Mouse (Mus musculus) forebrain, embryonic 14.5 days (tissue): ENCODE measurements around the gene Adarb1. TPM values are rescaled to one million over a fixed set of nuclear protein-coding genes. Genes with fewer than 3 reads are reported as not detected.

ENCODE experiments used
- ATAC-seq: fragments of 200-750 bp; cut with Nextera tagmentation; 2 replicates; pipeline ENCODE4 v1.8.0; 2017; ENCODE audit warnings: mild to moderate bottlenecking, moderate library complexity
- DNase-seq: peaks from one replicate; pipeline ENCODE4 v3.0.0-alpha.2; 2015; ENCODE audit warnings: low spot score
- H3K27ac ChIP-seq: fragments of 300-500 bp; sonication (generic); 2 replicates; pipeline ENCODE4 v1.5.1; 2014; ENCODE audit warnings: low read depth, mild to moderate bottlenecking, control low read depth, low read length, moderate library complexity
- H3K27me3 ChIP-seq: fragments of 300-500 bp; sonication (generic); replicated peaks from 2 replicates; pipeline ENCODE4 v1.6.1; 2014; ENCODE audit warnings: low read length, control low read depth, mixed read lengths; ENCODE audit not compliant: control insufficient read depth, insufficient read depth
- H3K36me3 ChIP-seq: fragments of 300-500 bp; sonication (generic); 2 replicates; pipeline ENCODE4 v1.6.1; 2014; ENCODE audit warnings: low read length, control low read depth; ENCODE audit not compliant: control insufficient read depth, insufficient read depth
- H3K4me1 ChIP-seq: fragments of 300-500 bp; sonication (generic); 2 replicates; pipeline ENCODE4 v1.6.1; 2014; ENCODE audit warnings: antibody characterized with exemption, low read length, control low read depth; ENCODE audit not compliant: control insufficient read depth, insufficient read depth
- H3K4me2 ChIP-seq: fragments of 300-500 bp; sonication (generic); 2 replicates; pipeline ENCODE4 v1.6.1; 2014; ENCODE audit warnings: mild to moderate bottlenecking, control low read depth, low read length
- H3K4me3 ChIP-seq: fragments of 300-500 bp; sonication (generic); 2 replicates; pipeline ENCODE4 v1.5.1; 2014; ENCODE audit warnings: low read depth, low read length, control low read depth
- H3K9ac ChIP-seq: fragments of 300-500 bp; sonication (generic); 2 replicates; pipeline ENCODE4 v1.6.1; 2014; ENCODE audit warnings: mild to moderate bottlenecking, low read length, control low read depth, moderate library complexity
- H3K9me3 ChIP-seq: fragments of 300-500 bp; sonication (generic); replicated peaks from 2 replicates; pipeline ENCODE4 v1.6.1; 2016; ENCODE audit warnings: low read length, control low read depth, mixed read lengths; ENCODE audit not compliant: control insufficient read depth
- WGBS: fragments of 180-500 bp; shearing (Covaris S2); extraction: QIAGEN DNeasy Blood & Tissue Kit; methylation state at CpG from one replicate; pipeline ENCODE4 v1.1.7; 2014; 5-methylcytosine and 5-hydroxymethylcytosine counted together
- polyA plus RNA-seq: library from polyadenylated mRNA; unstranded; fragments of >200 nt; fragmentation: Nextera tagmentation; extraction: Ambion mirVana; gene quantifications from 2 replicates; pipeline ENCODE4 v1.2.1, GENCODE M21; 2014

Adarb1 gene
- polyA plus RNA-seq, 1 experiment from 2014 or later = 7.8 TPM

DNA sequence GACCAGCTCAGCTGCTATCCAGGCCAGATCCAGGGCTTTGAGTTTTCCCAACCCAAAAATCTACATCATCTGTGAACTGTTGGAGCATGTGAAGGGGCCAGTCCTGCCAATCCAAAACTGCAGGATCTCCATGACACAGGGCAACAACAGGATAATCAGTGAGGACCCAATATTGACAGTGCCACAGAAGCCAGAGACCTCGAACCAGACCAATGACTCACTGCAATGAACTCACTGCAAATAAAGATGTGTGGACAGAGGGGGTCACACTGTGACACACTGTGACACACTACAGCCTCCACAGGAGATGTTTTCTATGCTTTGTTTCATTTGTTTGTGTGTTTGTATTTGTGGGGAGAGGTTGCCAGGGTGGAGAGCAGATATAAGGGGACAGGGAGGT, 15.6 kb downstream of the Adarb1 start:
- H3K9ac ChIP-seq = no peak overlapping the region
- H3K4me3 ChIP-seq = no peak overlapping the region
- H3K4me2 ChIP-seq = no peak overlapping the region
- no peaks in the 10 kb centered on the region for H3K27me3 ChIP-seq
- WGBS = 74% methylated on average over 1 of the region's 1 CpGs
- no peaks in the 10 kb centered on the region for H3K4me1 ChIP-seq
- DNase-seq (no peak), ATAC-seq (no peak)
- H3K9me3 ChIP-seq = no peaks in the 10 kb centered on the region
- no peaks in the 10 kb centered on the region for H3K36me3 ChIP-seq
- H3K27ac ChIP-seq = no peak overlapping the region

DNA sequence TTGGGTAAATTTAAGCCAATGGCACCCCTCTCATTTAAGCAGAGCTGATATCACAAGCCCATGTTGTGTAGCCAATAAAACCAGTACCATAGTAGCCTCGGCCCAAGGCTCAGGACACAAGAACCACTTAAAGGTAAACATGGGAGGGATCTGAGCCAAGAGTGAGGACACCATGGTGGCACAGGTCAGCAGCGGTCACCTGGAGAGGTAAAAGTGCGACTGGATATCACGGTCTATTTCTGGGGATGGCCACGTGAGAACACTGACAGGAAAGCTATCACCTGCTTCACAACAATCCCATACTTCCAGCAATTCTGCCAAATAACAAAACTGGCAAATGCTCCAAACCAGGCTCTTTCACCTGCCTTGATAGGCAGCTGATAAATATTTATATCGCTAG, 17.0 kb downstream of the Adarb1 start:
- DNase-seq = no peak
- Histone ChIP-seq H3K36me3 (no peaks in the 10 kb centered on the region), H3K27me3 (no peaks in the 10 kb centered on the region), H3K4me2 (no peak overlapping the region), H3K9ac (no peak overlapping the region), H3K4me3 (no peak overlapping the region), H3K27ac (no peak overlapping the region), H3K9me3 (no peaks in the 10 kb centered on the region), H3K4me1 (no peaks in the 10 kb centered on the region)
- ATAC-seq = no peak
- 95% methylated on average over 6 of the region's 6 CpGs for WGBS

DNA sequence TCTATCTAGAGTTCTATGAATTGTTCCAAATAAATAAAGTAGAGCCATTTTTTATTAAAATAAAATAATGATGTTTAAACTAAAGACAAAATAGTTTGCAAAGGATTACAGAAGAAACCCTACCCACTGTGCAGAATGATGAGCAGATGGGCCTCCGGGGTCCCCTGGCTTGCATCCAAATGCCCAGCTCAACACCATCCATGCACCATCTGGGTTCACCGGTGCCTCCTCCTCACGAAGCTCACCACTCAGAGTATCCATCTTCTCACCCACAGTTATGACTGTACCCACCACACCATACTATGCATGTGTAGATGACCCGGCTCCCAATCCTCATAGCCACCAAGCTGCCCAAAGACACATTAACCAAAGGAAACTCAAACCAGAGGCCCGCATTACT, 18.1 kb downstream of the Adarb1 start:
- Histone ChIP-seq H3K36me3 (no peaks in the 10 kb centered on the region), H3K9me3 (no peaks in the 10 kb centered on the region), H3K9ac (no peak overlapping the region), H3K4me1 (no peaks in the 10 kb centered on the region), H3K4me2 (no peak overlapping the region), H3K4me3 (no peak overlapping the region), H3K27me3 (no peaks in the 10 kb centered on the region), H3K27ac (no peak overlapping the region)
- DNase-seq = no peak
- ATAC-seq = no peak; the same call in 1 of the 2 replicates
- 79% methylated on average over 5 of the region's 5 CpGs for WGBS

DNA sequence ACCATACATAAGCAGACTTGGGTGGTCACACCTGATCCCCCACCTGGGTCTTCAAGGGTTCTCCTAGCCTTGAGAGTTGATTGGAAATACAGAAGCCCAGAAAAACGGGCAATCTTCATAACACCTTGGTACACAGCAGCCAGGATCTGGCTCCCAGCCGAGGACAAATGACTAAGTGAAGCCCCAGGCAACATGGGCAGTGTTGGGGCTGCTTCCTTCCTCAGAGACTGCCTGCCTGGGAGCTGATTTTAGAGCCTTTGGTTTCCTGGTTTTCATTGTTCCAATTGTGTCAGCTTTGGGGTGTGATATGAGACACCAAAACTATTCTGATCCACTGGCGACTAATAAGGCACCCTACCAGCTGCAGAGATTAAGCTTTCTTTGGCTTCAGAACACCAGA, 20.0 kb downstream of the Adarb1 start:
- no peak overlapping the region for H3K4me3 ChIP-seq
- 43% methylated on average over 3 of the region's 3 CpGs for WGBS
- H3K9ac ChIP-seq = no peak overlapping the region
- no peaks in the 10 kb centered on the region for H3K4me1 ChIP-seq
- no peak for DNase-seq
- H3K27me3 ChIP-seq = no peaks in the 10 kb centered on the region
- no peak for ATAC-seq
- no peak overlapping the region for H3K27ac ChIP-seq
- no peaks in the 10 kb centered on the region for H3K36me3 ChIP-seq
- no peak overlapping the region for H3K4me2 ChIP-seq
- H3K9me3 ChIP-seq = no peaks in the 10 kb centered on the region

DNA sequence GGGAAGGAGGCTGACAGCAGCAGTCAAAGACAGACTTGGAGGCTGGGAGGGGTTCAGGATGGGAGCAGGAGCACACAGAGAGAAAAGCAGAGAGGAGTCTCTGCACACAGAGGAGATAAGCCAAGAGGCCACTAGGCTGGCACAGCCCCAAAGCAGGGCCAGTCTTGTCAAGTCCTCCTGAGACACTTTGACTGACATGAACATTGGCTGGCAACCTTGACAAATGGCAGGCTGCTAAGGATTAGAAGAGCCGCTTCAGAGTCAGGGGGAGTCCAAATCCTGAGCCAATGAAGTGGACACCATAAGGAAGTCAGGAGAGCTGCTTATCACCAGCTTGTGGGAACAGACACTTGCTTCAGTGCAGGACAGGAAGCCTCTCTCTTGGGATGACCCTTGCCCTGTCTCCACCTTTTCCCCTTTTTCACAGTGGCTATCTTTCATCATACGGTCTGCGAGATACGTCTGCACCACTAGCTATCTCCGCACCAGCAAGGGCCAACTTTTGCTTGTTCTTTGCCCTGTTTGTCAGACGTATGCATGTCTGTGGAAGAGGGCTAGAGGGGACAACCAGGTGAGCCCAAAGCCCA, 20.9 kb downstream of the Adarb1 start:
- Histone ChIP-seq H3K4me2 (no peak overlapping the region), H3K27ac (no peak overlapping the region), H3K9ac (no peak overlapping the region), H3K36me3 (no peaks in the 10 kb centered on the region), H3K4me1 (no peaks in the 10 kb centered on the region), H3K4me3 (no peak overlapping the region), H3K9me3 (no peaks in the 10 kb centered on the region), H3K27me3 (no peaks in the 10 kb centered on the region)
- ATAC-seq (no peak), DNase-seq (no peak)
- WGBS = 87% methylated on average over 6 of the region's 6 CpGs

DNA sequence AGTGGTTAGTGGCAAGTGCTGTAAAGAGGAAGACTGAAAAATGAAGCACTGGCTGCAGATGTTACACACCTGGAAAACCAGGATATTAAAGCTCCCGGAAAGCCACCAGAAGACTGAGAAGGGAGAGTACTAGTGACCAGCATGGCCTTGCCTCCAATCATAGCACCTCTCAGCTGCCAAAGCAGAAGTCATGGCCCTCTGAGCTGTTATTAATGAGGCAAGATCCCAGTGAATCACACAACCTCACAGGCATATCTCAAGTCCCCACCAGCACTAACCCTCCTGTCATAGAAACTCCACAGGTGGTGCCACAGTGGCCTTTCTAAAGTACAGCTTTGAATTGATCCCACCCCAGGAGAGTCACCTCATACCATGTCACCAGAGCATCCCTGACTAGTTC, 22.1 kb downstream of the Adarb1 start:
- WGBS = 94% methylated on average over 1 of the region's 1 CpGs
- no peak overlapping the region for H3K27ac ChIP-seq
- ATAC-seq = no peak

DNA sequence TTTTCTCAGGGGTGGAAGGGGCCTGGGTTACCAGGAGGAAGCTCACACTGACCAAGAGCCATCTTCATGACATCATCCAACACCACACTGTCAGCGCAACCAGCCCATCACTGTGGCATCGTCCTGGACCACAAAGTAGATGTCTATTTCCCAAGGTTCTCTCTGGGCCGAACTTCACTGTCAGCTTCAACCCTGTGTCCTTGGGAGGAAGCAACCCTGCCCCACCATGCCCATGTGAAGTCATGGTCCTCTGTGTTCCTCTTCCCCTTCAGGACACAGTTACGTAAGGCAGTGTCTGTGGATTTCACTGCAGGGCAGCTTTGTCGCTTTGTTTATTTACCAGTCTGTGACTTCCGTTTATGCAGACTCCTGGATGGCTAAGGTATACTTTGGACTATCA, 27.0 kb downstream of the Adarb1 start:
- no peak for ATAC-seq
- Histone ChIP-seq H3K4me3 (no peak overlapping the region), H3K9me3 (no peaks in the 10 kb centered on the region), H3K27me3 (no peaks in the 10 kb centered on the region), H3K36me3 (no peaks in the 10 kb centered on the region), H3K27ac (no peak overlapping the region), H3K4me2 (no peak overlapping the region), H3K4me1 (no peaks in the 10 kb centered on the region), H3K9ac (no peak overlapping the region)
- 94% methylated on average over 6 of the region's 6 CpGs for WGBS
- DNase-seq = no peak

More for the DNA sequence above, 22.1 kb downstream of the Adarb1 start:
- Histone ChIP-seq H3K4me1 (no peaks in the 10 kb centered on the region), H3K36me3 (no peaks in the 10 kb centered on the region), H3K4me3 (no peak overlapping the region), H3K9ac (no peak overlapping the region), H3K27me3 (no peaks in the 10 kb centered on the region), H3K4me2 (no peak overlapping the region), H3K9me3 (no peaks in the 10 kb centered on the region)
- DNase-seq = no peak

DNA sequence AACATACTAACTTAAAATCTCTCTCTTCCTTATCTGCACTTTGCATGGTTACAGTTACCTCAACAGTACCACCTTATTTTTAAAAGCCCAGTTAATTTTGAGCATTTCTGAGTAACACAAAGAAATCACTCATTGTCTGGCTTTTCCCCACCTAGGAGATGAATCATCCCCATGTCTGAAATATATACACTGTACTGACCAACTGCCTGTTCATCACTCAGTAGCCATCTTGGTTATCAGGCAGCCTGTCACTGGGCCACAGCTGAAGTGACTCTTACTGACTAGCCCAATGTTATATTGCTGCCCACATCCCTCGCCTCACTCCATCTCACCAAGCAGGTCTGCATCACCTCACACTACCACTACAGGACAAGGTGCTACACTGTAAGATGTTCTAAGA, 30.5 kb downstream of the Adarb1 start:
- Histone ChIP-seq H3K4me3 (no peak overlapping the region), H3K4me2 (no peak overlapping the region), H3K27ac (no peak overlapping the region), H3K9ac (no peak overlapping the region), H3K27me3 (no peaks in the 10 kb centered on the region), H3K9me3 (no peaks in the 10 kb centered on the region), H3K4me1 (no peaks in the 10 kb centered on the region), H3K36me3 (no peaks in the 10 kb centered on the region)
- WGBS = 89% methylated on average over 1 of the region's 1 CpGs
- DNase-seq (no peak), ATAC-seq (no peak)

DNA sequence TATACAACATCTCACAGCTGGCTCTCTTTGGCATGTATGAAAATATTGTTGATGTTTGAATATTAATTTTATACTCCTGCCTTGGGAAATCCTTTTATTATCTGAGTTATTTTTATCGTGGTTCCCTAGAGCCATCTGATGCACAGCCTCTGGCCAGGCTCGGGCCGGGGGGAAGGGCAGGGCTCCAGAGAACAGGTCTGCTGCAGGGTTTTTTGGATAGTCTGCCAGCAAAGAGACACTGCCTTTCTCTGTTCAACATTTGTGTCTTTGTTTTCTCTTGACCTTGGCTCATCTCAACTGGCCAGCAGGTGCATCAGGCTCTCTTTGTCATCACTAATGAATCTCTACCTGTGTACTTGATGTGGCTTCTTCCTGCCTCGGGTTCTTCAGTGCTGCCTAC, 32.3 kb downstream of the Adarb1 start:
- 87% methylated on average over 4 of the region's 4 CpGs for WGBS
- H3K27me3 ChIP-seq = no peaks in the 10 kb centered on the region
- H3K36me3 ChIP-seq = no peaks in the 10 kb centered on the region
- no peak overlapping the region for H3K27ac ChIP-seq
- no peaks in the 10 kb centered on the region for H3K9me3 ChIP-seq
- H3K4me2 ChIP-seq = no peak overlapping the region
- no peak overlapping the region for H3K9ac ChIP-seq
- DNase-seq (no peak), ATAC-seq (no peak)
- H3K4me1 ChIP-seq = no peaks in the 10 kb centered on the region
- H3K4me3 ChIP-seq = no peak overlapping the region
